Mouse (Mus musculus) thymus, postnatal 0 days (tissue): ENCODE data around the gene Qsox2. TPM values are rescaled to one million over a fixed set of nuclear protein-coding genes. Genes with fewer than 3 reads are reported as not detected.

Source experiments
- DNase-seq: peaks from one replicate; pipeline ENCODE4 v3.0.0-alpha.2; 2015; ENCODE audit warnings: low spot score
- polyA plus RNA-seq: library from polyadenylated mRNA; unstranded; fragments of >200 nt; fragmentation: Nextera tagmentation; extraction: Ambion mirVana; gene quantifications from 2 replicates; pipeline ENCODE4 v1.2.1, GENCODE M21; 2015

Gene Qsox2
- 15.2 and 15.3 TPM in 2 replicates for polyA plus RNA-seq

DNA sequence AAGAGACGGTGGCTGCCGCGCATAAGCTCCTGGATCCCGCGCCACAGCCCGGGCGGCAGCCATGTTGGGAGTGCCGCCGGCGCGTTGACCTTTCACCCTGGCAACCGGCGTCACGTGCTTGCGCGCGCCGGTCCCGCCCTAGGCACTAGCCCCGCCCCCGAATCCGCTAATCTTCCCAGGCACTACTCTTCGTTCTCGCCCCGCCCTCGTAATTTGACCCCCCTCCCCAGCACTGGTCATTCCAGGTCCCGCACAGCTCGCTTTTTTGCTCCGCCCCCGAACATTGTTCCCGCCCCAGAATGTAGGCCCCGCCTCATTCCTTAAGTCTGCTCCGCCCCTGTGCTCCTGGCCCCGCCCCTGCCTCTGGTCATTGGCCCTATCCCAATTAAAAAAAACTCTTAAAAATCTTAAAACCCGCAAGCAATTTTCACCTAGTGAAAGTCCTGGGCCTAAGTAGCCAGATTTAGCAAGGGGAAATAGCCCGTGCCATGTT is at the start of gene Qsox2:
Gene Qsox2 (minus strand): TSS at position 236 of the 493 bp plus-strand sequence.
- DNase-seq: peak; percentile 84

DNA sequence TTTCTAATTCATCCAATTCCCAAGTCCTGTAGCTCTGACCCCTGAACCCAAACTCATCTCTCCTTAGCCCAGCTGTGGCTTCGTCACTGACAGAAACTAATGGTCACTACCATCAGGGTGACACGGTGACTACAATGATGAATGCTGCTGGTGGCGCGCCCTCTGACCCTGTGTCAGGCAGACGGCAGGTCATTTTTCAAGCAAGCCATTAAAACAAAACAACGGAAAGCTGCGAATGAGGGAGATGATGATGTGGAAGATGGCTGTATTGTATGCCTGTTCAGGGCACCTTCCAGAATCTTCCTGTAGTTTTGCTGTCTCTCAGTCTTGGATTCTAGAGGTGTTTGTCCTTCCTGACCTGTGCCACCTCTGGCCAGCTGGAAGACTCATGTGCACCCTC is 49.1 kb upstream of the Qsox2 start:
- DNase-seq: no peak

DNA sequence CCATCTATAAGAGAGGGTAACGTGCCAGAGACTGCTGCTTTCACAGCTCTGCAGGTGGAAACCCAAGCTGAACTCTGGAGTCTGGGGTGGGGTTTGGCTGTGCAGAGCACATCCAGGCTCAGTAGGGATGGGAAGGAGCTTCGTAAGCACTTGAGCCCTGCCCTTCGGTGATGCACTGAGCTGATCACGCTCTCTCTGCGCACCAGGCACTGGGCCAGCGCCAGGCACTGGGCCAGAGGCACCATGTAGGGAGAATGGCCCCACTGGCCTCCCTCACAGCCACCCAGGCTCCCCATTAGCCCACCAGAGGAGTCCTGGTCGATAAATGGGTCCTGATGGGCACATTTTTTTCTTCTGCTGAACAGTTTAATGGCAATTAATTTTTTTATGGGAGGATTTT is 48.5 kb upstream of the Qsox2 start:
- no peak for DNase-seq

DNA sequence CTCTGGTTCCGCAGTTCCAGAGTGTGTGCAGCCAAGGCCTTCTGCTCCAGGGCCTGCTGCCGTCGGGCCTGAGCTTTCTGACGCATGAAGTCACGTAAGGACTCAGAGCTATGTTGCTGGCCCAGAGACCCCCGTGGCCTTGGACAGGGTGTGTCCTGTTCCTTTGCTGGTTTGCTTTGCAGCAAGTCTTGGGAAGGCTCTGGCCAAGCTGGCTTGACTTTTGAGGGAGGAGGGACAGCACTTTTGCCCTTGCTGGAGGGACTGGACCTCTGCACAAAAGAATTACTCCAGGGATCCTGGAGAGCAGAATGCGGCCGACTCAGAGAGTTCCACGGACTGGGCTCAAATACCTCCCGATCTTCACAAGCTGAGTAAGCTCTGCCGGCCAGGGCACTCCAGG is 43.3 kb upstream of the Qsox2 start:
- DNase-seq: no peak

DNA sequence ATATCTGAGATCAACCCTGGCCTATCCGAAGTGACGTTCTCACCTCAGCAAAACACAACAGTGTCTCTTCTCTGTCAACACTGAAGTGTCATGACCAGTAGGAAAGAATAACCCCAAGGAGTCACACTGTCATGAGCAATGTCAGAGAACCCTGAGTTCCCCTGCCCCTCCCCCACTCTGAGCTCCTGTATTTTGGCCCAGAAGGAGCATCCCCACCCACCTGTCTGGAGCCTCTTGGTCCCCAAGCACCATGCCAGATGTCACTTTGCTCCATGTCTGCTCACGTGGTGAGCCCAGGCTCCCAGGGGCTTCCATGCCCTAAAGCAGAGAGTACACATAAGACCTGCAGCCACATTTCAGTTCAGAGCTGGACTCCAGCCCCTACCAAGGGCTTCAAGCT is 42.4 kb upstream of the Qsox2 start:
- DNase-seq: no peak

DNA sequence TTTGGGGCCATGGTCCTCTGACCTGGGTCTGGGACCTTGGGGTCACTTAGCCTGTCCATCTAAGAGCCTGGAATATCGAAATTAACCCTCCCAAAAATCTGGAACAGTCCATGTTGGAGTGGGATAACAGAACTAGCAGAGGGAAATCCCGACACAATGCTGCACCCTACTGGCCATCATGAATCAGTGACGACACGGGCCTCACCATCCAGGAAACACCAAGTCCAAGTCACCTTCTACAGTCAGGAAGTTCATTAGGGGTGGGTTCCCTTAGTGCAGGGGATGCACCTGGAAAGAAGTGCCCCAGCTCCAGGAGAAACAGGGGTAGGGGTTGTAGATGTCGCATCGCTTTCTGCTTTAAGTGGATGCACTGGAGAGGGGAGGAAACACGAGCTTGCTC is 36.3 kb upstream of the Qsox2 start:
- DNase-seq: peak; percentile 44

DNA sequence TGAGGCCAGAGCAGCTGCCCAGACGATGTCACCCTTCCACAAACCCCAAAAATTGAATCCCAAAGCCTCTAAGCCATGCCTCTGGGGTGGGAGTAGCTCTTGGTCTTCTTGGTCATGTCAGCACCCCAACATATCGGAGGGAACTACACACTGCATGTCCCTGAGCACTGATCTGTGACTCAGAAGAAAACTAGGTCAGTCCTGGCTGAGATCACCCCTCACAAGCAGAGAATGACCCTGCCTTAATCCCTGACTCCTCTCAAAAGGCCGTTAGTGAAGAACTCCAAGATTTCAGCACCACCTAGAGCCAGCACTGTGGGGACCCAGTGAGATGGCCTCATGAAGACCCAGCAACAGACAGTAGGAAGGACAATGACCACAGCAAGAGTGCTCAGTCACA is 30.9 kb upstream of the Qsox2 start:
- DNase-seq: no peak

DNA sequence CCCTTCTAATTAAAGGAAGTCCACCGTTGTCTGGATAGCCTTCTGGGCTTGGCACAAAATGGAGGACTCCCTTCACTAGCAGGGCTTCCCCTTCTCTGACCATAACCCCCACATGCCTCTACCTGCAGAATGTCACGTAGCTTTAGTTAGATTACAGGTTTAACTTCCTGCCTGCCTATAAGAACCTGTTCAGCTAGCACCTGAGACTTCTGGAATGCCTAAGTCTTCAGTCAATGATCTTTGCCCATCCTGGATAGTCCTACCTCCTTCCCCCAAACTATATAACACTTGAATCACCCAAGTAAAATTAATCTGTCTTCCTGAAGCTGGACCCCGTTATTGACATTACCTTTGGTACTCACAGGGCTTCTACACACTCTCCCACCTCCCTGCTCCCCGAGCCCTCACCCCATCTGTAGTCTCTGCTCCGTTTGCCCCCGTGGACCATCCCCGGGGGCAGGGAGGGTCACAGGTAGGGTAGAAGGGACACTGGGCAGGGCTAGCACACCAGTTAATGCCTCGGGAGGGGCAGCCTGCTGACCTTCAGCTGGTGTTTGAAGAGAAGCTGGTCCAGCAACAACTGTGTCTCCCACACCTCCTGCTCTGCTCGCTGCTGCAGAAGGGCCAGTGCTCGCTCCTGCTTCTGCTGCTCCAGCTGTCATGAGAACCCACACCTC is 28.9 kb upstream of the Qsox2 start:
- DNase-seq: no peak

DNA sequence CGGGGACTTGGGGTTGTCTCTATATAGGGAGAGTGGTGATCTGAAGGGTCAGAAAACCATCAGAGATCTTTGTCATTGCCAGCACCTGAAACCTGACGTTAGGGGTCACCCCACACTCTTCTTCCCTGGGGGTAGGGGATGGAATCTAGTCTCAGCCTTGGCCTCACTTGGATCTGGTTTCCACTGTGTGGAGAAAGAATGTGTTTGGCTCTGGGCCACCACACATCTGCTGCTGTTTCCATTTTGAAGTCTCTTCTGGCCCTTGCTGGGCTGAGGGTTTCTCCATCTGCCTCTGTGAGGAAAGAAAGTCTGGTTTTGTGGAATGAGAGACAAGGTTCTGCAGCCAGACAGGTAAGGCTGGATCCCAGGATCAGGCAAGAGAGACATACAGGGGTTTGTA is 27.8 kb upstream of the Qsox2 start:
- DNase-seq: no peak

DNA sequence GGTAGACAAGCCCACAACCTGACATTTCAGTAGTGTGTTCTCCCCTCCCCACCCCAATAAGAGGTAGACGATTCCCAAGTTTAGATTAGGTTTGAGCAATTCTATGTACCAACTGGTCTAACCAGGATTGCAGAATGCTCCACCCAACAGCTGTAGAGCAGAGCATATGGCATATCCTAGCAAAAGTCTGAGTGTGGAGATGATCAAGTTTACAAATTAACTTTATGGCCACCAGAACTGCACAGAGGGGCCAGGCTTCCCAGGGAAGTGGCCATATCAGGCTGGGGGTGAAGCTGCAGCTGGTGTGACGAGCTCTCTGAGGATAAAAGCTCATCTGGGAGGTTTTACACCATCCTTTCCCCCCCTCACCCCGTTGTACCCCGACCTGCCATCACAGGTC is 27.3 kb upstream of the Qsox2 start:
- DNase-seq: no peak

DNA sequence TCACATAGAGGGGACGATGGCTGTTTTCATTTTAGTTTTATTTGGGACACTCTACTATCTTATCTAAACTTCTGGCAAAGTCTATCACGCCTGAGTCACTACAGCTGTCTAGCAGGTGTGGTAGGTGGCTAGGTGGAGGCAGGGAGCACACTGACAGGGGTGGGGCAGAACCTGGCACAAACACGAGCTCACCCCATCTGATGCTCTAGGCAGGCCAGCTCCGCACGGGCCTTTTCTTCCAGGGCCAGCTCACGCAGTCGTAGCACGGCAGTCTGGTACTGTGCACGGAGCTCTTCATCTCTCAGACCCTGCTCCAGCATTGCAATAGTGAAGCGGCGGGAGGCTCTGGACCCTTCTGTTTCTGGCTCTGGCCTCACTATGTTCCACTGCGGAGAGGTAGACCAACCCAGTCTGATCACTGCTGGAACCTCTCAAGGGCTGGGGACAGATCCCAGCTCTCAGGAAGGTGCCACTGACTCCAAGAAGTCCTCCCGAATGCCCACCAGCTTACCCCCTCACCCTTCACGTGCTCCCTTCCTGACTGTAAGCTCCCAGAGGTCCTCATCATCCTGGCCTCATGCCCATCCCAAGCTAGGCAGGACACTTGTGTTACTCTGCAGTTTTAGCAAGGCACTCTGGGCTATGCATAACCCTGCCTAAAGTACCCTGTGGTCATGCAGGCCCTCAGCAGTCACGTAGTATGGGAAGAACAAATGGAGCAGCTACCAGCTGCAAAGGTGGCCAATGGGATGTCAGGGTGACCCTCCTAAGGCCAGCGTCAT is 20.2 kb upstream of the Qsox2 start:
- no peak for DNase-seq

DNA sequence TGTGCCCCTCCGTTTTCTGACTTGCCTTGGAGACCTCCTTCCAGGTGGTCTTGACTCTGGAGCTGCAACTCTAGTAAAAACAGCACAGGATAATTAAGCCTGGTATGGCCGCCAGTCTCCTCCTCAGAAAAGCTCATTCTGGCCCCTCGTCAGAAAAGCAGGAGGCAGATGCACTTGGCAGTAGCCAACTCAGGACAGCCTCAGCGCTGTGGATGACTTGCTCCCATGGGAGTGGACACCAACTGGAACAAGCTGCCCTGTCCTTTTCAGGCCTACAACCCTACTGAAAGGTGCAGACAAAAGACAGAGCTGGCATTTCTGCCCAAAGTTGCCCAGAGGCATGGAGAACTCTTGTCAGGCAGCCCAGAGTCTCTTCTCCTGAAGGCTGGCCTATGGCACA is 17.5 kb upstream of the Qsox2 start:
- DNase-seq: no peak

DNA sequence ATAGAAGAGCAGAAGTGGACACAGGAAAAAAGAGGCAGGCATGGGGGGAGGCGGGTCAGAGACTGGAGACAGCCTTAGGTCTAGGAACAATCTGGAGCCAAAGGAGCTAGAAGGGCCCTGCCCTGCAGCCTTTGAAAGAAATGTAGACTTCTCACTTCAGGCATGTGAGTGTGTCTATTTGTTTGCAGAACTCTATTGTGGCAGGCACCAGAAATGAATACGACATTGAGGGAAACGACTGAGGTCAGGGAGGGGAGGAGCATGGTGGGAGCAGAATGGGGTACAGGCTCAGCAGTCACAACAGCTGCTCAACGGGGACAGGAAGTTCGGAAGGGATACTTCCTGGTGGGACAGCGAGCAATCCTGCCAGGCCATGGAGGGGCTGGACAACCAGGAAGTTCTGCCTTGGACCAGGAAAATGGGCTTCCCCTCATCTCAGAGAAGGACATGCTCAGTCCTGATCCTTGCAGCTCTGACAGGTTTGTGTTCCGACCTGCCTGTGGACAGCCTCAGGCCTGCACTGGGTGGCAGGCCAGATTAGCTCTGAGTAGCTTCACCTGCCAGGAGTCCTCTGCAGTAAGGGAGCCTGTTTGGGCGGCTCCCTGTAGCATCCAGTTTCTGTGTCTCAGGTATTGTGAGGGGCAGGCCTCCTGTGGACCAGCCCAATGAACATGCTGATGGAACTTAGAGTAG is 15.3 kb upstream of the Qsox2 start:
- DNase-seq: peak; percentile 10

DNA sequence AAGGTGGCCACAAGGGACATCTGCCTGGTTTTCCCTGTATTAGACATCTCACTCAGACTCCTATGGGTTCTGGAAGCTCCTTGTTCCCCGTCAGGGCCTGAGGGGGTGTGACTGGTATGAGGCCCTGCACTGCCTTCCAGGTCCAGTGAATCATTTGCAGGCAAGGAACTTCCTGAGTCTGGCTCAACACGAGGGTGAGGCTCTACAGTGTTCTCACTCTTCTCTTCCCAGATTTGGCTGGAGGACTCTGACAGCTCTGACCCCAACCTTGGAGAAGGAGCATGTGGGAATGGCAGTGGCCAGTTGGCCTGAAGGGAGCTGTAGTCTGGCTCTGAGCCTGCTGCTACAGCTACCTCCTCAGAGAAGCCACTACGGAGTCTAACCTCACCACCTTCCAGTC is 10.2 kb upstream of the Qsox2 start:
- no peak for DNase-seq

DNA sequence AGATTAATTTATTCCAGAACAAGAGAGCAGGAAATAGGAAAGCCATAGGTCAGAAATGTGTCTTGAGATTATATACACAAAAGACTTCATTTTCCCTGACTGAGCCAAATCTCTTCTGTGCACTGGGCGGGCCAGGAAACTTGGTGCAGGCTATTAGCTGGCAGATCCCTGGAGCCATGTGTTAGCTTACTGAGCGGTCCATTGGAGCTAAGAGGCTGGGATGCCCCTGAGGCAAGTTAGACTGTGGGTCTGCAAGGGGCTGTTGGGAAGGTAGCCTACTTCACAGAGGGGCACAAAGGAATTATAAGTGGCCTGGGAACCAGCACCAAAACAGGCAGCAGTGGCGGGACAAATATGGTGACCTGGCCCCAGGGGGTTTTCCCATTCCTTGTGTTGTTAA is 3.5 kb upstream of the Qsox2 start:
- DNase-seq: no peak

DNA sequence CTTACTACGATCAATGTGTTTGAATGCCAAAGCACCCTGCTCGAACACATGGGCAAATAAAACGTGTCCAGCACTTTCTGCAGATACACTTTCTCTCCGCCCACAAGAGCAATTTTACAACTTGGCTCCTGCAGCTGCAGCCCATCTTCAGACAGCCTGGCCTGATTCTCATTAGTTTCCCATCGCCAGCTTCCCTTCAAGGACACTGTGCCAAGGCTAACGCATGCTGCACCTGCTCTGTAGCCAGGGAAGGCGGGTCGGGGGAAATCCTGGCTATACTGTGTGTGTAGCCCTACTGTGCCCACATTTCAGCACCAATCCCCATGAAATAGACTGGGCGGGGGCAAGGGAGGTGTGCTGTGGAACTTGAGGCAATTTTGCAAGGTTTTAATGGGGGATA is 3.0 kb upstream of the Qsox2 start:
- DNase-seq: no peak

DNA sequence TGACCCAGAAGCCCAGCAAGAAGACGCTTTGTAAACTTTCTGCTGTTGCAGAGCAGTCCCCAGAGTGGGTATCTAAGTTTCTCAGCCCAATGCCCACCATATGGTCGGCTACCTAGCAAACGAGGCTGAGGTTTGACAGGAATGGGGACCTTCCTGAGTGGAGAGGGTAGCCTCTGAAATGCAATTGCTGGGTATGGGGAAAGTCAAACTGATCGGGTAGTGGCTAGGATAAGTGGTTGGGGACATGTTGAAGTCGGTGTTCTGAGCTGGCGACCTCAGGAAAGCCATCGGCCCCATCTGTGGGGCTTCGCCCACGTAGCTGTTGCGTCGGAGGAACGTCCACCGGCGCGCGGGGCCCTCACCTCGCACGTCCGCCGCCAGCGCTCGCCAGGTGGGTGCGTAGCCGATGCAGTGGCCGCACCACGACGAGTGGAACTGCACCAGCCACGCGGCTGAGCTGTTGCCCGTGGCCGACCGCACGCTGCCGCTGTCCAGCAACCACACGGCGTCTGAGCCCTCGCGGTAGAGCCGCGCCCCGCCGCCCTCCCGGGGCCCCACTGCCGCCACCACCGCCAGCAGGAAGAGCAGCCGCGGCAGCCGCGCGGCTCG is 540 bp downstream of the Qsox2 start:
- no peak for DNase-seq

DNA sequence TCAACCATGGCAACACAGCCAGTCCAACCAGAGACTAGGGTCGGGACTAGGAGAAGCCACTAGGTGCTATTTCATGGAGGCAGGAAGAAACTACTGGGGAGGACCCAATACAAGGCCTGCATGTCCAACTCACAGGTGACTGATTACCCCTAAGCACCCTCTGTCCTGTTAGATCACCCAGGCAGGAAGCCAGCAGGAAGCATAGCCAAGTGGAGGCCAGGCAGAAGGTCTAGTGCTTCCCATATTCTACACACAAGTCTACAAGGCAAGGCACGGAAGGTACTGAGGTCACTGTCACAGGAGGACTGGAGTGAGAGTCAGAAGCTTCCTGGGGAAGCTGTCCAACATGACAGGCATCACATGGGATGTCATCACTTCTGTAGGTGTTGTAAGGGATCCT is 2.6 kb downstream of the Qsox2 start:
- no peak for DNase-seq

DNA sequence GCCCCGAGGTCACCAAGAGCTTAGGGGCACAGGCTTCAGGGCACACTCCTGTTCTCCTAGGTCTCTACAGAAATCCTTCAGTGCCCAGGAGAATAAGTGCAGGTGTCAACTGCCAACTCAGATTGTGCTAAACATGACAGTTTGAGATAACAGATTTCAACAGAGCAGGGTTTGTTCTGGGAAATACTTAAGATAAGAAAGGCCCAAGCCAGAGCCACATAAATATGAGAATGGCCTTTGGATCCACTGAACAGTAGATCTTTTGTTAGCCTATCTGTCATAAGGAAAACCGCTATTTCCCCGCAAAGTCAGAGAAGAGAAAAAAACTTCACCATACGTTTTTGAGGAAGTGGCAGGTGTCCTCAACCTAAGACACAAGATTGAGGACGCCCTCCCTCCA is 3.1 kb downstream of the Qsox2 start:
- peak; percentile 27 for DNase-seq

DNA sequence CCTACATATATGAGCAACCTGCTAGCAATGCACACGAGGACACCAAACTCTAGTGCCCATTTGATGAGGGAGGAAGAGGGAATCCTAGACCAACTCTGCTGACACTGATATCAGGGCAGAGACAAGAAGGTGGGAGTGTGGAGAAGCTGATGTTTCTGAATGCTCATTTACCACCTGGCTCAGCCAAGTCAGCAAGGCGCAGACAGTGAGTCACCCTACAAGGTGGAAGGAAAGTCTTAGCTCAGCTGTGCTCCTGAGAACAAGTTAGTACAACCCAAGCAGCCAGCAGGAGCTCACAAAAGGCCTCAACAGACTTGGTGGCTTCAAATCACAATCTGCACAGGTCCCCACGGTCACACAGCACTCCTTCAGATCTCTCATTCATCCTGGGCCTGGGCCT is 6.0 kb downstream of the Qsox2 start:
- DNase-seq: peak; percentile 23

DNA sequence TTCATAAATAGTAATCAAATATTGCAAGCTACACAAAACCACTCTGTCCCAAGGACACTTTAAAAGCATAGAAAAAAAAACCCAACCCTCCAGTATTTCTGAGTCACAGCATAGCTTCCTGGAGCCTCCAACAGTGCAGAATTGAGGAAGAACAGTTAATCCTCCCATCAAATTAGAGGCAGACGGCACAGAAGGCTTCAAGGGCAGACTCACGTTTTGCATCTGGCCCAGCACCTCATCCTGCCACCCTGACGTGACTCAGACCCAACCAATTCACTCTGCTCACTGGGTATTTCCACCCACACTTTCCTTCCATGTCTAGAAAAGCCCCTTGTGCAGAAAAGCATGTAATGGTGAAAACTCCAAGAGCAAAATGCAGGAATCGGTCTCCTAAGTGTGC is 7.1 kb downstream of the Qsox2 start:
- DNase-seq: no peak

DNA sequence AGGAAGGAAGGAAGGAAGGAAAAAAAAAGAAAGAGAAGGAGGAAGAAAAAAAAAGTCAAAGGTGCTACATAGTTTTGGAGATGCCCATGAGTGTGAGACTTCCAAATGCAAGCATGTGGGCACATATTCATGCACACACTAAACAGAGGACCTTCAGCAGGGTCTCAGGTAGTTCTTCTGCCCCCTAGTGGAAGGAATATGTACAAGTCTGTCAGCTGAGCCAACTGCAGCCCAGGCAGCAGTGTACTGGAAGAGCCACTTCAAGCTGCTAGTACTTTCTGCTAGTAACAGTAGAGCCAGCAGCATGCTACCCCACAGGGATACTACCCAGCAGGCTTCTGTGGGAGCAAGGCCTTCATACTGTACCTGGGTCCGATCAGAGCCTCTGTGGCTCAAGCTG is 9.5 kb downstream of the Qsox2 start:
- peak; percentile 79 for DNase-seq
